Mouse (Mus musculus): Measurements from ENCODE around the gene Pp2d1. TPM values are rescaled to one million over a fixed set of nuclear protein-coding genes. Genes with fewer than 3 reads are reported as not detected.

Gene Pp2d1
- polyA plus RNA-seq, 1 experiment, result not detected

DNA sequence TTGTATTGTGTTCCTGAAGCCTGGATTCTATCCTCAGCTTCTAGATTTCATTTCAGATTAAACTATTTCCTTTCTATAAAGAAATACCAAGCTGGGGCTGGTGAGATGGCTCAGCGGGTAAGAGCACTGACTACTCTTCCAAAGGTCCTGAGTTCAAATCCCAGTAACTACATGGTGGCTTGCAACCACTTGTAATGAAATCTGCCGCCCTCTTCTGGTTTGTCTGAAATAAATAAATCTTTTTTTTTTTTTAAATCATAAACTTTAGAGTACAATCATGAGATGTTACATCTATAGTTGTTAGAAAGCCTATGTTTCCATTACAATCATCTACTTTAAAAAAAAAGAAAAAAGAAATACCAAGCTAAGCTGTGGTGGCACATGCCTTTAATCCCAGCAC is 36.3 kb downstream of the Pp2d1 start:
- 92% methylated on average over 2 of the region's 2 CpGs for WGBS
- Histone ChIP-seq H3K4me3 (replicated peaks; ENCODE audit: extremely low read depth, low read depth, low read length) (no peak overlapping the region), H3K4me1 (ENCODE audit: control insufficient read depth, insufficient read depth, low read length) (no peaks in the 10 kb centered on the region)
- TF ChIP-seq POLR2A (IDR thresholded peaks at IDR 0.05; ENCODE audit: borderline replicate concordance, extremely low read depth, low read depth, low read length) (no peak), CTCF (IDR thresholded peaks at IDR 0.05; ENCODE audit: insufficient read depth, low read length) (no peak)
- DNase-seq, result no peak

DNA sequence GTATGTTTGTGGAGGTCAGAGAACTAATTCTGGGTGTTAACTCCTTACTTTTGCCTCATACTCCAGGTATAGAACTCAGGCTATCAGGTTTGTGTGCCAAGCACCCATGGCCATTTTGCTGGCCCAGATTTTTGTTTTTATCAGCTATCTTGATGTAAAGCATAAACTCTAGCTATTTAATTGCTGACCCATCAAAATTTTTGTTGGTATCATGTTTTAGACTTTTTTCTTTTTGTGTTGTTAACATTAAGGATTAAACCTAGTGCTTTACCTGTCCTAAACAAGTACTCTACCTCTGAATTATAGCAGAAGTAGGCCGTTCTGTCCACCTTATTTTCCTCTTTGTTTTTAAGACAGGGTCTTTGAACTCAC is 50.3 kb downstream of the Pp2d1 start:
- no peak overlapping the region for H3K4me3 ChIP-seq (replicated peaks; ENCODE audit: extremely low read depth, low read depth, low read length)
- no peak for DNase-seq
- peaks cover 10% of the 10 kb centered on the region for H3K4me1 ChIP-seq (ENCODE audit: control insufficient read depth, insufficient read depth, low read length)
- WGBS, result 89% methylated on average over 1 of the region's 1 CpGs
- TF ChIP-seq POLR2A (IDR thresholded peaks at IDR 0.05; ENCODE audit: borderline replicate concordance, extremely low read depth, low read depth, low read length), result no peak
- TF ChIP-seq CTCF (IDR thresholded peaks at IDR 0.05; ENCODE audit: insufficient read depth, low read length), result no peak

DNA sequence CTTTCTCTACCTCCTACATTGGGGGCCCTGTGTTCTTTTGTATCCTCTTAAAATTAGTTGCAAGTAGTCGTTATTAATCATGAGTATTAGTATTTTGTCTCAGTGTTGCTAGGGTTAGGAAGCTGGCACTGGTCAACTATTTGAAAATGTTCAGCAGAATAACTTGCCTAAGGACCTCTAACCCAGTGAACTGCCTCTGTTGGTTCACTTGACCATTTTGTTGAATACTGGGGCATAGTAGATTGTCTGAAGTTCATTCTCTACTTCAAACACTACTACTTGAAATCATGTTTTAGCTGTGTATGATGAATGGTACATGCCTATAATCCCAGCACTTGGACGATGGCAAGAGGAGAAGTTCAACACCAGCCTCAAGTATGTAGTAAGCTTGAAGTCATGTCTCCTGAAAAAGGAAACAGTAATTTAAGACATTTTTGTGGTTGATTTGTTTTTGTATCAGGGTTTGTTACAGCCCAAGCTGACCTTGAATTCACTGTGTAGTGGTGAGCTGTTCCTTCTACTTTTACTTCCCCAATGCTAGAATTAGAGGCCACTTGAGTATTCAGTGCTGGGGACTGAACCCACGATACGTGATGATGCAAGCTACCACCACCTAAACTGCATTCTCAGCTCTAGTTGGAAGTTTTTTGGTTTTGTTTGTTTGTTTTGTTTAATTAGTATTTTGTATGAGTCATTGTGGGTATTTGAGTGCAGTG is 50.8 kb downstream of the Pp2d1 start:
- no peak for DNase-seq
- Histone ChIP-seq H3K4me3 (replicated peaks; ENCODE audit: extremely low read depth, low read depth, low read length) (no peak overlapping the region), H3K4me1 (ENCODE audit: control insufficient read depth, insufficient read depth, low read length) (peaks cover 10% of the 10 kb centered on the region)
- 53% methylated on average over 4 of the region's 4 CpGs for WGBS
- TF ChIP-seq CTCF (IDR thresholded peaks at IDR 0.05; ENCODE audit: insufficient read depth, low read length) (no peak), POLR2A (IDR thresholded peaks at IDR 0.05; ENCODE audit: borderline replicate concordance, extremely low read depth, low read depth, low read length) (no peak)

DNA sequence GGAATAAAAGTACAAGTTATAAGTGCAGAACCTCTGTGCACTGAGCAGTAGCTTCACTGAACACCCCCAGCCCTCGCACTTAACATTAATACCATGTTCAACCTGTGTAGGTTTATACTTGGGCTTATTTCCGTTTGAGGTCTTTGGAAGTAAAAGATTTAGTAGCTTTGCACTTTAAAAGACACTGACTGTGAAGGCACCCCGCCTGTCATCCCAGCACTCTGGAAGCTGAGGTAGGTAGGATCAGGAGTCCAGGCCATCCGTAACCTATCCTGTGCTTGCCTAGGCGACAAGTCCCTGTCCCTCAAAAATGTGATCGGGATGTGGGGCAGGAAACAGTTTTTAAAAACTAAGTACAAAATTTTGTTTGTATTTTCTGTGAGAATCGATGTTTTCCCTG is 58.8 kb downstream of the Pp2d1 start:
- DNase-seq, result no peak
- TF ChIP-seq CTCF (IDR thresholded peaks at IDR 0.05; ENCODE audit: insufficient read depth, low read length) (no peak), POLR2A (IDR thresholded peaks at IDR 0.05; ENCODE audit: borderline replicate concordance, extremely low read depth, low read depth, low read length) (no peak)
- Histone ChIP-seq H3K4me1 (ENCODE audit: control insufficient read depth, insufficient read depth, low read length) (peaks cover 5% of the 10 kb centered on the region; the same call in 1 of the 2 replicates), H3K4me3 (replicated peaks; ENCODE audit: extremely low read depth, low read depth, low read length) (no peak overlapping the region)
- 28% methylated on average over 7 of the region's 7 CpGs for WGBS

DNA sequence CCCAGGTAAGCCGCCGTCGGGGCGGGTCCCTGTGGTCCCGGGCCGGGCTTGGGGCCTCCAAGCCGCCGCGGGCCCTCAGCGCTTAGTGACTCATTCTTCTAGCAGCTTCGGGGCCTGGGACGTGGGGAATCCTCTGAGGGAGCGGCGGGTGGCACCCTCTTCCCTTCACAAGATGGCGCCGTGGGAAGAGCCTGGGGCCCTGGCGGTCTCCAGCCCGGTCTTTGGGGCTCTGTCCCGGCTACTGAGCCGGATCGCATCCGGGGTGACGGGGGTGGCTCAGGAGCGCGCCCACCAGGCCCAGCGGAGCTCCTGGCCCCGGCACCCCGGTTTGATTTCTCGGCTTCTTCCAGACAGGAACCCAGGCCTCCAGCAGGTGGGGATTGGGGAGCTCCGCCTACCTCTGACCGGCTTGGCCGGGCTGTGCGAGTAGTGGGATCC is 59.6 kb downstream of the Pp2d1 start:
- WGBS, result 1% methylated on average over 33 of the region's 33 CpGs
- Histone ChIP-seq H3K4me1 (ENCODE audit: control insufficient read depth, insufficient read depth, low read length) (peaks cover 5% of the 10 kb centered on the region; the same call in 1 of the 2 replicates), H3K4me3 (replicated peaks; ENCODE audit: extremely low read depth, low read depth, low read length) (peak overlapping the region; percentile 76)
- TF ChIP-seq POLR2A (IDR thresholded peaks at IDR 0.05; ENCODE audit: borderline replicate concordance, extremely low read depth, low read depth, low read length), result no peak
- DNase-seq, result peak; percentile 64

DNA sequence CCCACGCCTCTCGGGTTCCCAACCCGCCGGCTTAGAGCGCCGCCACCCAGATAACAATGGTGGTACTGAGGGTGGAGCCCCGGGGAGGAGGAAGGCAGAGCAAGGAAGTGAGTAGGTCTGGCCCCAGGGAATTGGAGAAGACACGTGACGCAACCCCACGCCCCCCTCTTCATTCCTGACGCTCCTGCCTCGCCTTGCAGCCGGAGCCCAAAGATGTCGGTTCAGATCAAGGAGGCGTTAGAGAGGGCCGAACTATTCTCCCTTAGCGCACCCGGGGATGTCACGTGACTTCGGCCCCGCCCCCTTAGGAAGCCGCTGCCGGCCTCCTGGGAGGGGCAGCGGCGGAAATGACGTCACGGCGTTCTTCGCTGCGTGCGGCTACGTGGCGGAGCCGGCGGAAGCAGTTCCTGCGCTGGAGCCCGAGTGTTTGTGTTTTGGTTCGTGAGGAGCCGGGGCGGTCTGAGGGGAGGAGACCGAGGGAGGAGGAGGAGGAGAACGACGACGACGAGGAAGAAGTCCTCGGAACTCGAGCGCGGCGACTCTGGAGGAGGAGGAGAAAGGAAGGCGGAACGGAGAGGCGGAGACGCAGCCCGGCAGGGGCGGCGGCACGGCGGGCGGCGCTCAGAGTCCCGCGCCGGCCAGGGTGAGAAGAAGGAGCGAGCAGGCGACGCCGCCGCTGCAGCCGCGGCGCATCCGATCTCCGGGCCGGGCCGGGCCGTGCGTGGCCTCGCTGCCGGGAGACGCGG is 60.2 kb downstream of the Pp2d1 start, which contains the start of gene Rab5a:
Rab5a (plus strand) TSS at position 377 of the 746 bp plus-strand sequence.
- DNase-seq, result peak; percentile 99
- TF ChIP-seq POLR2A (IDR thresholded peaks at IDR 0.05; ENCODE audit: borderline replicate concordance, extremely low read depth, low read depth, low read length) (peak; percentile 86), CTCF (IDR thresholded peaks at IDR 0.05; ENCODE audit: insufficient read depth, low read length) (no peak)
- peak within 1 kb of the TSS; percentile 93 for H3K4me3 ChIP-seq (replicated peaks; ENCODE audit: extremely low read depth, low read depth, low read length)
- WGBS, result under 1% methylated on average over 80 of the region's 82 CpGs
- peaks cover 5% of the 10 kb centered on the region; the same call in 1 of the 2 replicates for H3K4me1 ChIP-seq (ENCODE audit: control insufficient read depth, insufficient read depth, low read length)

DNA sequence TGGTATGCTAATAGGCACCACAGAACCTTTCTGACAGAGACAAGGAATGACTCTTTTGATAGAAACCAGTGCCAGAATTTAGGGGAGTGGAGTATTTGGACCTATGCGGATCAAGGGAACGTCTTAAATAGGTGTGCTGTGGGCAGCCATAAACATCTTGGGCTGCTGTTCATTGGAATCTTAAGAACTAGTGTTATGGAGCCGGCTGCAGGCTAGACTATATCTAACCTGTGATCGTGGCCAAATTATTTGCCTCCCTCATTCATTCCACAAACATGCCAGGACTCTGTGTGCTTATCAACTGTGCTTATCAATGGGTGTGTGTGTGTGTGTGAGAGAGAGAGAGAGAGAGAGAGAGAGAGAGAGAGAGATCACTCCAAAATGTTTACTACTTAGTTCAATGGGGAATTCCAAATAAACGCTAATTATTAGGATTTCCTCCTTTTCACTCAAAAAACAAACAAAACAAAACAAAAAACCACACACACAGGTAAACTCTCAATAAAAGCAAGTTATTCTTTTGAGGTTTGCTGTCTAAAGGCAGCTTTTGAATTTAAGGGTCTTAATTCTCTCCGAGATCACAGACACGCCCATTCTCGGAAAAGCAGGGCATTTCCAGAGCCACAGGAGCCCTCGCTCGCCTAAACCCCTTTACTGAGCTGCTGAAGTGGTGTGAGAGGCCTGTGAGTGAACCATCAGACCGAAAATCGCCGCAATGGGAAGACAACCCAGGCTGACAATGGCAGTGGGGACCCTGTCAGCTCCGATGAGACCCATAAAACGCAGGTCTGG is 61.0 kb downstream of the Pp2d1 start:
- no peak for DNase-seq
- TF ChIP-seq POLR2A (IDR thresholded peaks at IDR 0.05; ENCODE audit: borderline replicate concordance, extremely low read depth, low read depth, low read length) (no peak; the same call in 1 of the 2 replicates), CTCF (IDR thresholded peaks at IDR 0.05; ENCODE audit: insufficient read depth, low read length) (no peak)
- 7% methylated on average over 15 of the region's 15 CpGs for WGBS

DNA sequence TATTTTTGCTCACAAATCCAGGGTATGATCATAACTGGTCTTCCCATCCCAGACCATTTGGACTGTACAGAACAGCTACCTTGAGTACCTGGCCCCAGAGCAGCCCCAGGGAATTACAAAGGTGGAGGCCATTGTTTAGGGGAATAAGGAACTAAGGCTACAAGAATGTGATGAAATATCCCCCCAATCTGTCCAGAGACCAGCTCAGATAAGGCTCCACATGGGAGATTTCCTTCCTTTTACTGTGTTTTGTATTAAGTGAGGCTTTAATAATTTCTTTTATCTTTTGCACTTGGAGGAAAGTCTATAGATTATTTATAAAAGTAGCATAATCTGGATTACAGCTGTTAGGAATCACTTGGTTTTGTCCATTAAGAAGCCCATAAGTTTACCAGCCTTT is 70.6 kb downstream of the Pp2d1 start:
- no peak for DNase-seq
- Histone ChIP-seq H3K4me3 (replicated peaks; ENCODE audit: extremely low read depth, low read depth, low read length) (no peak overlapping the region), H3K4me1 (ENCODE audit: control insufficient read depth, insufficient read depth, low read length) (peaks cover under 1% of the 10 kb centered on the region; the same call in 1 of the 2 replicates)
- no peak for TF ChIP-seq POLR2A (IDR thresholded peaks at IDR 0.05; ENCODE audit: borderline replicate concordance, extremely low read depth, low read depth, low read length)
- TF ChIP-seq CTCF (IDR thresholded peaks at IDR 0.05; ENCODE audit: insufficient read depth, low read length), result no peak

More for the DNA sequence above, 61.0 kb downstream of the Pp2d1 start:
- peak overlapping the region; percentile 93 for H3K4me3 ChIP-seq (replicated peaks; ENCODE audit: extremely low read depth, low read depth, low read length)
- H3K4me1 ChIP-seq (ENCODE audit: control insufficient read depth, insufficient read depth, low read length), result peaks cover 5% of the 10 kb centered on the region; the same call in 1 of the 2 replicates

DNA sequence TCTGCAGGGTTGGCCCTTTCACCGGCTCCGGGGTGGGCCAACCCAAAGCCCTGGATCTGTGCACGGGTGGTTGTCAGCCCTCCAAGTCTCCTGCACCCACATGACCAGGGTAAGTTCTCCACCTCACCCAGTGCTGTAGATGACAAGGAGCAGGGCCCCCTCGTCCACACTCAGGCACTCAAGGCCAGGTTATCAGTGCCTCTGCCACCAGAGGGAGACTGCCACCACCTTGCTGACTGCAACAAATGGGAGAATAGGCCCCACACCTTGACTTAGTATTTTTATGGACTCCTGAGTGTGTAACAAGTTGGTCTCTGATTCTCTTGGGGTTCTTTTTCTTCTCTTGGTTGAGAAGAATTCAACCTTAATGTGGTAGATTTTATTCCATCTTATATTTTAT is 73.7 kb downstream of the Pp2d1 start:
- no peak overlapping the region for H3K4me3 ChIP-seq (replicated peaks; ENCODE audit: extremely low read depth, low read depth, low read length)
- peaks cover 2% of the 10 kb centered on the region; the same call in 1 of the 2 replicates for H3K4me1 ChIP-seq (ENCODE audit: control insufficient read depth, insufficient read depth, low read length)
- no peak for DNase-seq
- peak; percentile 55 for TF ChIP-seq CTCF (IDR thresholded peaks at IDR 0.05; ENCODE audit: insufficient read depth, low read length)
- TF ChIP-seq POLR2A (IDR thresholded peaks at IDR 0.05; ENCODE audit: borderline replicate concordance, extremely low read depth, low read depth, low read length), result no peak
- 56% methylated on average over 4 of the region's 4 CpGs for WGBS
